Mouse (Mus musculus) hindbrain, embryonic 13.5 days (tissue): ENCODE measurements around the gene Fbp1. TPM values are rescaled to one million over a fixed set of nuclear protein-coding genes. Genes with fewer than 3 reads are reported as not detected.

Source experiments
- ATAC-seq: fragments of 200-750 bp; cut with Nextera tagmentation; 2 replicates; pipeline ENCODE4 v1.8.0; 2017; ENCODE audit warnings: moderate TSS enrichment; ENCODE audit not compliant: low FRiP score
- H3K27ac ChIP-seq: fragments of 300-500 bp; sonication (generic); 2 replicates; pipeline ENCODE4 v1.5.1; 2015; ENCODE audit warnings: inconsistent platforms, mild to moderate bottlenecking, moderate library complexity
- H3K27me3 ChIP-seq: fragments of 300-500 bp; sonication (generic); 2 replicates; pipeline ENCODE4 v1.6.1; 2015; ENCODE audit warnings: mild to moderate bottlenecking, inconsistent platforms
- H3K36me3 ChIP-seq: fragments of 300-500 bp; sonication (generic); 2 replicates; pipeline ENCODE4 v1.6.1; 2015; ENCODE audit warnings: mild to moderate bottlenecking, inconsistent platforms
- H3K4me1 ChIP-seq: fragments of 300-500 bp; sonication (generic); replicated peaks from 2 replicates; pipeline ENCODE4 v1.6.1; 2015; ENCODE audit warnings: inconsistent platforms
- H3K4me2 ChIP-seq: fragments of 300-500 bp; sonication (generic); 2 replicates; pipeline ENCODE4 v1.6.1; 2015; ENCODE audit warnings: inconsistent platforms, mild to moderate bottlenecking, moderate library complexity
- H3K4me3 ChIP-seq: fragments of 300-500 bp; sonication (generic); 2 replicates; pipeline ENCODE4 v1.5.1; 2015; ENCODE audit warnings: mild to moderate bottlenecking, inconsistent platforms
- H3K9ac ChIP-seq: fragments of 300-500 bp; sonication (generic); 2 replicates; pipeline ENCODE4 v1.6.1; 2015; ENCODE audit warnings: mild to moderate bottlenecking, inconsistent platforms
- H3K9me3 ChIP-seq: fragments of 300-500 bp; sonication (generic); 2 replicates; pipeline ENCODE4 v1.6.1; 2016; ENCODE audit warnings: inconsistent platforms
- WGBS: fragments of 180-500 bp; shearing (Covaris S2); methylation state at CpG from one replicate; pipeline ENCODE4 v1.1.7; 2015; 5-methylcytosine and 5-hydroxymethylcytosine counted together
- polyA plus RNA-seq: library from polyadenylated mRNA; unstranded; fragments of >200 nt; fragmentation: Nextera tagmentation; extraction: Ambion mirVana; gene quantifications from 2 replicates; pipeline ENCODE4 v1.2.1, GENCODE M21; 2015

Gene Fbp1
- polyA plus RNA-seq, 1 experiment from 2014 or later: 0.70 TPM

- no peak overlapping the region for H3K9ac ChIP-seq
- H3K4me2 ChIP-seq: no peak overlapping the region
- H3K9me3 ChIP-seq: no peaks in the 10 kb centered on the region
- no peak overlapping the region for H3K4me3 ChIP-seq
- no peak for ATAC-seq
- no peaks in the 10 kb centered on the region for H3K36me3 ChIP-seq
- no peaks in the 10 kb centered on the region for H3K27me3 ChIP-seq
- WGBS: 86% methylated on average over 4 of the region's 4 CpGs
- no peak overlapping the region for H3K27ac ChIP-seq
- H3K4me1 ChIP-seq: peaks cover 11% of the 10 kb centered on the region
Measured at GRCm38 (mm10) chr13:62910206-62910605, 22.1 kb upstream of the Fbp1 start.

DNA sequence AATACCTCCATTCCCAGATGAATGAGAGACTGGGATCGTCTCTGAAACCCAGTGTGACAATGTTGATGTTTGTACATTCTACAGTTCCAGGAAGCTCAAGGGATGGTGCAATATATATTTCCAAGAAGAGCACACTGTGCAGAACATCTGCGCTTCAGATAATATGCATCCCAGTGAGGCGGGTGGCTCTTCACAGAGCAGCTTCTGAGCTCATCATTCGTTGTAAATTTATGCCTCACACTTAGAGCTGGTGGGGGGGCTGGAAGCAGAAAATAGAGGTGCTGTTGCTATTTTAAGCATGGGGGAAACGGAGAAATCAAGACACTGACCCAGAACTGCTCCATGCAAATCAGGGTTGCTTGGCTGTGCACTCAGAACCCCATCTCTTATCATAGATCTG, 21.7 kb upstream of the Fbp1 start:
- no peak for ATAC-seq
- peaks cover 11% of the 10 kb centered on the region for H3K4me1 ChIP-seq
- no peaks in the 10 kb centered on the region for H3K9me3 ChIP-seq
- no peak overlapping the region for H3K4me2 ChIP-seq
- no peak overlapping the region for H3K9ac ChIP-seq
- H3K27me3 ChIP-seq: no peaks in the 10 kb centered on the region
- H3K27ac ChIP-seq: no peak overlapping the region
- H3K36me3 ChIP-seq: no peaks in the 10 kb centered on the region
- WGBS: 74% methylated on average over 5 of the region's 5 CpGs
- no peak overlapping the region for H3K4me3 ChIP-seq

- H3K4me2 ChIP-seq: peak overlapping the region; percentile 30; the same call in 1 of the 2 replicates
- H3K9ac ChIP-seq: no peak overlapping the region
- no peaks in the 10 kb centered on the region for H3K9me3 ChIP-seq
- WGBS: 29% methylated on average over 8 of the region's 8 CpGs
- peaks cover 11% of the 10 kb centered on the region for H3K4me1 ChIP-seq
- H3K4me3 ChIP-seq: no peak overlapping the region
- no peaks in the 10 kb centered on the region for H3K36me3 ChIP-seq
- 0 out of 2 replicates have a peak, but pooled peaks have one; percentile 57 for ATAC-seq
- H3K27me3 ChIP-seq: no peaks in the 10 kb centered on the region
- peak overlapping the region; percentile 48 for H3K27ac ChIP-seq
Measured at GRCm38 (mm10) chr13:62908163-62908559, 20.1 kb upstream of the Fbp1 start.

GRCm38 (mm10) chr13:62907527-62908162, 19.6 kb upstream of the Fbp1 start:
- ATAC-seq: peak; percentile 63
- Histone ChIP-seq H3K4me2 (peak overlapping the region; percentile 30), H3K4me3 (no peak overlapping the region)

DNA sequence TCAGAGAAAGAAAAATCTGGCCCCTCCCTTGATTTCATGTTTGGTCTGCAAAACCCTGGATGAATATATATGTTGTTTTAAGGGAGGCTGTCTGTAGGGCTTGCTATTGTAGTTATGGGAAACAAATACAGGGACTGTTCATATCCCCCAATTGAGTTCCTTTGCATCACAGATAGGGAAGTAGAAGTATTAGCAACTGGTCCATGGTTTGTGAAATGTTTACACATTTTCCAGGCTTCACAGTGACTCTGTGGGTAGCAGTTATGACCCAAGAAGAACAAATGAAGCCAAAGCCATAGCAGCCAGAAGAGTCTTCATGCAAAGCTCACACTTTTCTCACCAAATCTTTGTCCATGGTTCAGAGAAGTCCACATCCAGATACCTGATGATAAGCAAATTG, 13.1 kb upstream of the Fbp1 start:
- Histone ChIP-seq H3K4me2 (no peak overlapping the region), H3K27me3 (no peaks in the 10 kb centered on the region), H3K36me3 (no peaks in the 10 kb centered on the region), H3K9ac (no peak overlapping the region), H3K9me3 (no peaks in the 10 kb centered on the region), H3K4me3 (no peak overlapping the region), H3K27ac (no peak overlapping the region), H3K4me1 (no peaks in the 10 kb centered on the region)
- ATAC-seq: no peak

More at GRCm38 (mm10) chr13:62907527-62908162, 19.6 kb upstream of the Fbp1 start:
- H3K9ac ChIP-seq: no peak overlapping the region
- H3K9me3 ChIP-seq: no peaks in the 10 kb centered on the region
- peak overlapping the region; percentile 46; the same call in 1 of the 2 replicates for H3K27ac ChIP-seq
- no peaks in the 10 kb centered on the region for H3K36me3 ChIP-seq
- 63% methylated on average over 14 of the region's 14 CpGs for WGBS
- H3K4me1 ChIP-seq: peaks cover 11% of the 10 kb centered on the region
- H3K27me3 ChIP-seq: no peaks in the 10 kb centered on the region

- Histone ChIP-seq H3K9ac (no peak overlapping the region), H3K27ac (no peak overlapping the region), H3K9me3 (no peaks in the 10 kb centered on the region), H3K27me3 (no peaks in the 10 kb centered on the region), H3K4me2 (no peak overlapping the region), H3K4me1 (no peaks in the 10 kb centered on the region), H3K4me3 (no peak overlapping the region), H3K36me3 (no peaks in the 10 kb centered on the region)
- ATAC-seq: no peak
- WGBS: 92% methylated on average over 4 of the region's 4 CpGs
Measured at GRCm38 (mm10) chr13:62897927-62898646, 10.0 kb upstream of the Fbp1 start.

- ATAC-seq: no peak
- 92% methylated on average over 9 of the region's 9 CpGs for WGBS
- Histone ChIP-seq H3K36me3 (no peaks in the 10 kb centered on the region), H3K27me3 (peaks cover 18% of the 10 kb centered on the region), H3K9ac (no peak overlapping the region), H3K9me3 (no peaks in the 10 kb centered on the region), H3K4me3 (no peak overlapping the region), H3K4me1 (no peaks in the 10 kb centered on the region; the same call in 1 of the 2 replicates), H3K4me2 (no peak overlapping the region), H3K27ac (no peak overlapping the region)
Measured at GRCm38 (mm10) chr13:62893044-62893842, 5.2 kb upstream of the Fbp1 start.

- Histone ChIP-seq H3K9me3 (no peaks in the 10 kb centered on the region), H3K4me1 (peaks cover 11% of the 10 kb centered on the region), H3K36me3 (no peaks in the 10 kb centered on the region), H3K4me2 (no peak overlapping the region), H3K27me3 (peaks cover 41% of the 10 kb centered on the region), H3K9ac (no peak overlapping the region), H3K4me3 (no peak overlapping the region), H3K27ac (no peak overlapping the region)
- WGBS: 92% methylated on average over 2 of the region's 2 CpGs
- ATAC-seq: no peak
Measured at GRCm38 (mm10) chr13:62889311-62889710, 1.2 kb upstream of the Fbp1 start.

GRCm38 (mm10) chr13:62884536-62884935, 3.5 kb downstream of the Fbp1 start:
- no peak overlapping the region for H3K27ac ChIP-seq
- no peak overlapping the region for H3K4me2 ChIP-seq
- H3K36me3 ChIP-seq: no peaks in the 10 kb centered on the region
- WGBS: 83% methylated on average over 3 of the region's 3 CpGs
- peaks cover 14% of the 10 kb centered on the region for H3K4me1 ChIP-seq
- H3K4me3 ChIP-seq: no peak overlapping the region
- H3K27me3 ChIP-seq: peaks cover 36% of the 10 kb centered on the region
- H3K9ac ChIP-seq: no peak overlapping the region
- no peak for ATAC-seq
- no peaks in the 10 kb centered on the region for H3K9me3 ChIP-seq

- no peak for ATAC-seq
- Histone ChIP-seq H3K9me3 (no peaks in the 10 kb centered on the region), H3K27ac (no peak overlapping the region), H3K4me2 (no peak overlapping the region), H3K36me3 (no peaks in the 10 kb centered on the region), H3K9ac (no peak overlapping the region), H3K27me3 (peaks cover 29% of the 10 kb centered on the region), H3K4me1 (peaks cover 15% of the 10 kb centered on the region), H3K4me3 (no peak overlapping the region)
- 89% methylated on average over 9 of the region's 9 CpGs for WGBS
Measured at GRCm38 (mm10) chr13:62883925-62884324, 4.2 kb downstream of the Fbp1 start.

- Histone ChIP-seq H3K9ac (no peak overlapping the region), H3K27me3 (peaks cover 25% of the 10 kb centered on the region), H3K9me3 (no peaks in the 10 kb centered on the region), H3K4me2 (no peak overlapping the region), H3K27ac (no peak overlapping the region), H3K4me1 (peaks cover 15% of the 10 kb centered on the region), H3K4me3 (no peak overlapping the region), H3K36me3 (no peaks in the 10 kb centered on the region)
- ATAC-seq: no peak
- WGBS: 82% methylated on average over 2 of the region's 2 CpGs
Measured at GRCm38 (mm10) chr13:62883436-62883835, 4.6 kb downstream of the Fbp1 start.

DNA sequence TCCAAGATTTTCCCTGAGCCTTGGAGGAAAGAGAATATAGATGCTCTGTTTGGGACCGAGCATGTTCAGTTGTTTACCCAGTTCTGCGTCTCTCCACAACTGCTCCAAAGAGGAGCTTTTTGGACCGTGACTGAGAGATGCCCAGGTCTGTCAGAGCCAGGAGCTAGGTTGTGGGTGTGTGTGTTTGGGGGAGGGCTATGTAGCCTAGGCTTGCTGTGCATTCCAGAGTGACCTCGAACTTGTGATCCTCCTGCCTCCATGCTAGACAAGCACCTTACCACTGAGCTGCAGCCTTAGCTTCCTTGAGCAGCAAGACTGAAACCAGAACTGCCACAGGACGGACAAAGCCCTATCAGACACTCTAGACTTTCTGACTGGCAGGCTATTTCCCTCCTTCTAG, 5.2 kb downstream of the Fbp1 start:
- Histone ChIP-seq H3K4me3 (no peak overlapping the region), H3K27ac (no peak overlapping the region), H3K4me1 (peaks cover 11% of the 10 kb centered on the region), H3K9ac (no peak overlapping the region), H3K9me3 (no peaks in the 10 kb centered on the region), H3K27me3 (peaks cover 25% of the 10 kb centered on the region), H3K4me2 (no peak overlapping the region), H3K36me3 (no peaks in the 10 kb centered on the region)
- no peak for ATAC-seq
- 82% methylated on average over 5 of the region's 5 CpGs for WGBS
